Mouse (Mus musculus) spleen, postnatal 10 days (tissue): Measurements from ENCODE around the gene Hist1h1d.
"Not testable (repeated sequence)": the region's sequence is repeated elsewhere in the genome, so short reads cannot be mapped to it uniquely, and the experiment has no call there.

Experiments used
- DNase-seq, 2 experiments: peaks; one replicate each; pipeline ENCODE4 v3.0.0; 2021 to 2022; ENCODE audit warnings: low spot score in 2 of 2

Gene Hist1h1d

DNA sequence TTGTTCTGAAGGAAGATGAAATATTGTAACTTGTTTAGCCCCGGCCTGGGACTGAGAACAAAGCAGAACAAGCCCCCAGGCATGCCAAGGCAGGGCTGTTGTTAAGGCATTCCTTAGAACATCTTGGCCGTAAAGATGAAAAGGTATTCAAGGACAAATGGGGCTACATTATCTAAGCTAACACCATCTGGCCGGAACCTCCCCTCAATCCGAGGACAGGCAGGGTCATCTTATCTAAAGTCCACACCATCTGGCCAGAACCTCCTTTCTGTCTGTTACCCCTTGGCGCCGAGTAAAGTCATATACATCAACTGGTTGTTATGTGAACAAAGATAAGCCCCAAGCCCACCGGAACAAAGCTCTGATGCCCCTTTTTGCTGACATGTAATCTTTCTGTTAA lies 38.8 kb downstream of the Hist1h1d start:
- not testable (repeated sequence) for DNase-seq

DNA sequence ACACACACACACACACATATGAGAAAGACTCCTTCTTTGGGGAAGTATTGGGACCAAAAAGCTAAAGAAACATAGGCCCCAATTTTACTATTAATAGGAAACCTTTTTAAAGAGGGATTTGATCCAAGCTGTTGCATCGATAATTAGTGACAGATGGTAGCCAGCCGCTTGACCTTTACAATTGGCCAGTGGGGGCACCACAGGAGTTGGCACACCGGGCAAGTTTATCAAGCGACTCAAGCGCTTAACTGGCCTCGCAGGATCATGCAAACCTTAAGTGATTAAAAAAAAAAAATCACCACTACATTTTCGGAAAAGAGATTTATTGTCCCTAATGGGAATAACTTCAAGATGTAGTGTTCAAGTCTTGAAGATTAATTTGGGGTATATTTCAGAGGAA lies 39.6 kb downstream of the Hist1h1d start:
- DNase-seq = no peak

DNA sequence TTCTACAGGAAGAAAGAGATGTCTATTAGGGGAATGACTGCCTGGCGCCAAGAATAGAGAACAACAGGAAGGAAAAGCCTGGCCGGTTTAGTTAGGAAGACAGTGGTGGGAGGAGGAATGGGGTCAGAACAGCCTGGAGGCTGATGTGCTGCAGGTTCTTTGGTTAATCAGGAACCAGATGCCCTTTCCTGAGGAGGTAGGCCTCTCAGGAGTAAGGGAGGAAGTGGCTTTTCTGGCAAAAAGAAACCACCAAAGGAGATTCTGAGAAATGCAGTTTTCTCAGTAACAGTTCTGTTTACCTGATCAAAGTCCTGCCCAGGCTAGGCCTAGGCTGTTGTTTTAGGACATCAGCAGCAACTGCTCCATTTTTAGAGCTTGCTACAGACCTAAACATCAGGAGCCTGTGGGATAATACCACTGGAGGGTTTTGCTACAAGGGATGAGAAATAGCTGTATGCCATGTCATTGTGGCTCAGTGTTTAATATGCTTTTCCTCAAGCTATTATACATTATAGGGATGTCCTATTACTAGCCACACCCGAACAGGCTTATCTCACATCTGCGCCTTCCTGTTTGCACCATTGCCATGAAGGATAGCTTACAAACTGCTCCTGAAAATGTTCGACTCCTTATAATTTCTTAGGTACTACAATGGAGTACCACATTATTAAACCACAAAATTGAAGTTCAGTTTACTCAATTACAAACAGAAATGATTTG lies 40.1 kb downstream of the Hist1h1d start:
- DNase-seq = no peak

- DNase-seq = no peak
Measured at GRCm38 (mm10) chr13:23595185-23595584, 42.1 kb downstream of the Hist1h1d start.

- DNase-seq = peak in 1 of 2 experiments; percentile 68
Measured at GRCm38 (mm10) chr13:23595622-23596372, 42.7 kb downstream of the Hist1h1d start.

- peak; percentile 82 to 93 for DNase-seq
Measured at GRCm38 (mm10) chr13:23597957-23598356, 44.9 kb downstream of the Hist1h1d start.

DNA sequence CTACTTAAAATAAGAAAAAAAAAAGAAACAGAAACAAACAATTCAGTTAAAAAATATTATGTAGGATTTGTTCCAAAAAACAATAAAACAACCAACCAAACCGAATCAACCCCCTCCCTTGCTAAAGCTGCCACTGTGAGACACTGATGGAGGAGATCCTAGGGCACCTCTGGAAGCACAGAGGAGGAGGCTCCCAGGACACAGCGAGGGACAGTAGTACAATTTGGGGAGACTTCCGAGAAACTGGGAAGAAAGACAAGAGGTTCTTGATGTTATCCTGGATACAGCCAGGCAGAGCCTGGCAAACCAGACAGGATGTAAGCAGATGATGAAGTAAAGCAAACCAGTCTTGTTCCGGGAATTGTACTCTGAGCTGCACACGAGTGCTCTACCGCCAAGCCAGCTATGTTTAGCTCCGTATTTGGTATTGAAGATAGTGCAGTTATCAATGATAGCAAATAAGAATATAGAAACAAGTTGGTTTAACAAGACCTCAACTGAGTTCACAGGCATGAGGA lies 50.2 kb downstream of the Hist1h1d start:
- DNase-seq = no peak

DNA sequence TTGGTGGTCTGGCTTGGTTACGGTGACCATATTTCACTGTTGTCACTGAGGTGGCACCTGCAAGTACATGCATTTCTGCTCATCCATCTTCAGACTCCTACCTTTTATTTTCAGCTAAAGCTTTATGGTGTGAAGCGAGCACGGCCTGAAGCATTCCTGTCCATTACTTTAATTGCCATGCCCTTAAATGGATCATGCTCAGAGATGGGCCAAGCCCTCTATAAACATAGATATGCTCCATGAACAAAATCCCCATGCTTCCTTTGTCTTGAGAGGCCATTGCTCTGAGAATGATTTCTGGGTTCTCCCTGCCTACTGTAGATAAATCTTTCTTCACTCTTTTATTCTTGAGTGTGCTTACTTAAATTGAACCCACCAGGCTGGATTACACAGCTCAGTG lies 51.4 kb downstream of the Hist1h1d start:
- no peak for DNase-seq

DNA sequence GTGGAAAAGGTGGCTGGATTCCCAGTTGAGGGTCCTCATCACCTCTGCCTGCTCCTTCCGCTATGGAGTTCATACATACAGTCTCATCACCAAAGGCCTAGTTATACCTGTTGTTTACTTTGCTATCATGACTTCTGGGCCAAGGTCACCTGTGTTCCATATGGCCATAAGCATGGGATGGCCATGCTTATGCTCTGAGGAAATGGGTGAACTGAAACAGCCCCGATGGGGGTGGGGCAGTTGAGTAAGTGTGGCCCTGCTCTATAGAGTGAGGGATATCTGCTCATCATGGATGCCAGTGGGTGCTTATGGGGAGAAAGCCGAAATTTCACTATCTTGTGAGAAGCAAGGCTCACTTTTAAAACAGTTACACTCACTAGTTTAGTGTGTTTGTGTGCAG lies 52.0 kb downstream of the Hist1h1d start:
- no peak for DNase-seq

GRCm38 (mm10) chr13:23609209-23609608 lies 56.1 kb downstream of the Hist1h1d start:
- DNase-seq = peak in 1 of 2 experiments; percentile 51

DNA sequence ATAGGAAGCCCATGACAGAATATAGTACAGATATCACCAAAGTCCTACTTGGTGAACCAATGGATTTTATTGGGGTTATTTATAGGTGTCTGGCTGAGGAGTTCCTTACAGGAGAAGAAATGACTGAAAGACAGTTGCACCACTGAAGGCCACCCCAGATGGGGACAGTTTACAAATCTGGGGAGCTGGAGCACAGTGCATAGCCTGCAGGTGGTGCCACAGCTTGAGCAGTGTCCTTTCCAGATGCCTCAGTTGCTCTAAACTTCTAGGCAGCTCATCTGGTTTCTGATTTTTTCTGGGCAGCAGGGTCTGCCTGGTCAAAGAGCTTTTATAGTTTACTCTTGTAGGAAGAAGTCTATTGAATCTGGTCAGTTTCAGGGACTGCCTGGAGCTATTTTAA lies 56.8 kb downstream of the Hist1h1d start:
- peak in 1 of 2 experiments; percentile 15 for DNase-seq
